Mouse (Mus musculus) liver, adult 2 months (tissue): ENCODE results near the gene Phlda2. TPM values are rescaled to one million over a fixed set of nuclear protein-coding genes. Genes with fewer than 3 reads are reported as not detected.

Source experiments
- DNase-seq: peaks from one replicate; pipeline ENCODE4 v3.0.0-alpha.2; 2011; ENCODE audit warnings: low read depth, low spot score; ENCODE audit errors: extremely low read depth
- H3K27ac ChIP-seq: fragments of 200-500 bp; replicated peaks from 2 replicates; pipeline ENCODE4 v1.5.1; 2012; ENCODE audit warnings: low read depth, mild to moderate bottlenecking, control low read depth, inconsistent platforms, low read length; ENCODE audit not compliant: insufficient read depth
- H3K27me3 ChIP-seq: fragments of 200-500 bp; 2 replicates; pipeline ENCODE4 v1.6.1; 2012; ENCODE audit warnings: mild to moderate bottlenecking, moderate library complexity, low read length, inconsistent platforms; ENCODE audit not compliant: control insufficient read depth, insufficient read depth
- H3K36me3 ChIP-seq: fragments of 200-500 bp; 2 replicates; pipeline ENCODE4 v1.6.1; 2012; ENCODE audit warnings: low read length, inconsistent platforms; ENCODE audit not compliant: control insufficient read depth, insufficient read depth
- H3K4me1 ChIP-seq: fragments of 200-500 bp; 2 replicates; pipeline ENCODE4 v1.6.1; 2011; ENCODE audit warnings: low read length; ENCODE audit not compliant: control insufficient read depth, insufficient read depth
- H3K4me3 ChIP-seq: fragments of 200-500 bp; 2 replicates; pipeline ENCODE4 v1.5.1; 2011; ENCODE audit warnings: low read depth, mild to moderate bottlenecking, control low read depth, low read length, moderate library complexity; ENCODE audit not compliant: insufficient read depth
- H3K79me2 ChIP-seq: fragments of 200-500 bp; 2 replicates; pipeline ENCODE4 v1.6.1; 2012; ENCODE audit warnings: inconsistent platforms, mild to moderate bottlenecking, low read length, moderate library complexity; ENCODE audit not compliant: control insufficient read depth, insufficient read depth
- H3K9ac ChIP-seq: fragments of 200-500 bp; 2 replicates; pipeline ENCODE4 v1.6.1; 2012; ENCODE audit warnings: low read depth, mild to moderate bottlenecking, control low read depth, inconsistent platforms, low read length
- CTCF ChIP-seq: fragments of 200-500 bp; IDR thresholded peaks from 2 replicates; pipeline ENCODE4 v1.5.1; 2011; ENCODE audit warnings: low read depth, low read length, control low read depth
- POLR2A ChIP-seq: fragments of 200-500 bp; IDR thresholded peaks from 2 replicates; pipeline ENCODE4 v1.6.1; 2011; ENCODE audit warnings: low read length, control low read depth; ENCODE audit not compliant: insufficient read depth; ENCODE audit errors: extremely low read depth
- WGBS: fragments of 180-500 bp; shearing (Covaris S2); methylation state at CpG from one replicate; pipeline ENCODE4 v1.1.7; 2018; 5-methylcytosine and 5-hydroxymethylcytosine counted together
- polyA plus RNA-seq: library from polyadenylated mRNA; depleted of rRNA; stranded (reverse); fragments of >200 nt; gene quantifications from 2 replicates; pipeline ENCODE4 v1.2.3, GENCODE M21; 2012
- total RNA-seq: library from RNA; depleted of rRNA; stranded (reverse); fragments of >200 nt; gene quantifications from 2 replicates; pipeline ENCODE4 v1.2.3, GENCODE M21; 2014

The Phlda2 gene
- total and polyA plus RNA-seq, 2 experiments, result 0.28 to 0.40 TPM

- DNase-seq, result peak; percentile 86
- Histone ChIP-seq H3K36me3 (no peaks in the 10 kb centered on the region), H3K27ac (peak overlapping the region; percentile 73), H3K27me3 (no peaks in the 10 kb centered on the region), H3K4me1 (peaks cover 30% of the 10 kb centered on the region), H3K79me2 (no peaks in the 10 kb centered on the region), H3K4me3 (peak overlapping the region; percentile 37; the same call in 1 of the 2 replicates), H3K9ac (peak overlapping the region; percentile 23; the same call in 1 of the 2 replicates)
- no peak for TF ChIP-seq POLR2A
- no peak for TF ChIP-seq CTCF
- WGBS, result 18% methylated on average over 11 of the region's 11 CpGs
Measured at GRCm38 (mm10) chr7:143475876-143476275, 27.1 kb downstream of the Phlda2 start.

DNA sequence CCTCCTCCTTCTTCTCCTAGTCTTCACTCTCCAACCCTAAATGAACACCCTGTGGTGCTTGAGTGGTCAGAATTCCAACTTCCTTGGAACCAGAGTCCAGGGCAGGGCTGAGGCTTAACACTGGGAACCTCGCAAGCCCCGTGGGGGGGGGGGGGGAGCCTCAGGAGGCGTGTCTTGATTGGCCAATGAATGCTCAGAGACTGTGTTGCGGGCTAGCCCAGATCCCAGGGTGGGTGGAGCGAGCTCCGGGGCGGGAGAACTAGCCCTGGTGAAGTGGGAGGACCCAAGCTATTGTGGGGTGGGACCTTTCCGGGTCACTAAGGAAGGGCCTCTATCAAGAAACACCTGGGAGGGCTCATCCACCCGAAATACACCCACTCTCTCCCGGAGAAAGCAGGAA, 28.1 kb downstream of the Phlda2 start:
- no peaks in the 10 kb centered on the region for H3K27me3 ChIP-seq
- peak overlapping the region; percentile 57; the same call in 1 of the 2 replicates for H3K9ac ChIP-seq
- peak overlapping the region; percentile 79 for H3K27ac ChIP-seq
- H3K79me2 ChIP-seq, result no peaks in the 10 kb centered on the region
- H3K36me3 ChIP-seq, result no peaks in the 10 kb centered on the region
- peak overlapping the region; percentile 58; the same call in 1 of the 2 replicates for H3K4me3 ChIP-seq
- 10% methylated on average over 10 of the region's 10 CpGs for WGBS
- TF ChIP-seq CTCF, result no peak
- no peak for TF ChIP-seq POLR2A
- peaks cover 30% of the 10 kb centered on the region for H3K4me1 ChIP-seq
- DNase-seq, result peak; percentile 87

GRCm38 (mm10) chr7:143473347-143474101, 29.4 kb downstream of the Phlda2 start, which contains the start of gene Slc22a18:
Gene Slc22a18 (plus strand): TSS chr7:143473736.
- WGBS, result 8% methylated on average over 4 of the region's 4 CpGs
- Histone ChIP-seq H3K27ac (peak within 1 kb of the TSS; percentile 79), H3K4me3 (peak within 1 kb of the TSS; percentile 53), H3K27me3 (no peaks in the 10 kb centered on the region), H3K4me1 (peaks cover 30% of the 10 kb centered on the region), H3K9ac (peak within 1 kb of the TSS; percentile 57), H3K36me3 (no peaks in the 10 kb centered on the region), H3K79me2 (no peaks in the 10 kb centered on the region)
- DNase-seq, result peak; percentile 89
- TF ChIP-seq POLR2A, result peak; percentile 45; the same call in 1 of the 2 replicates
- TF ChIP-seq CTCF, result no peak

DNA sequence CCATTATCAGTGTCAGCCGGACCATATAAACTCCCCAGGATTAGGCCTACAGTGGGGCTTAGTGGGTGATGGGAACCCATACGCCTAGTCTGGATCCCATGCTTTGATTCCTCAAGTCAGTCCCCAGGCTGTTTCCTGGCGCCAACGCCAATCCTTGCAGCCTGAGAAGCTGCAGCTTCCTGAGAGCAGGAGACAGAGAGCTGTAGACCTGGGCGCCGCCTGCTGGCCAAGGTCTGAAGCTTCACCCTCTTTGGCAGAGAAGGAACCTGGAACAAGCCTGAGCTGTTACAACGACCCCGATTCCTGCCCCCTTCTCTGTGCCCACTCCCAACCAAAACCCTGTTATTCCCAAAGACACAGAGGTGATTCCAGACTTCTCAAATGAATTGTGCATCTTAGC, 33.0 kb downstream of the Phlda2 start:
- Histone ChIP-seq H3K4me3 (no peak overlapping the region), H3K79me2 (no peaks in the 10 kb centered on the region), H3K27ac (no peak overlapping the region), H3K4me1 (peaks cover 11% of the 10 kb centered on the region), H3K9ac (no peak overlapping the region), H3K36me3 (no peaks in the 10 kb centered on the region), H3K27me3 (0 out of 2 replicates have a peak, but pooled peaks cover under 1% of the 10 kb centered on the region)
- WGBS, result 19% methylated on average over 8 of the region's 8 CpGs
- TF ChIP-seq CTCF (peak; percentile 92), POLR2A (no peak)
- DNase-seq, result peak; percentile 29

GRCm38 (mm10) chr7:143467714-143468113, 35.2 kb downstream of the Phlda2 start:
- no peak overlapping the region for H3K9ac ChIP-seq
- H3K4me1 ChIP-seq, result no peaks in the 10 kb centered on the region
- no peak for DNase-seq
- no peak for TF ChIP-seq POLR2A
- 63% methylated on average over 6 of the region's 6 CpGs for WGBS
- H3K27me3 ChIP-seq, result 0 out of 2 replicates have a peak, but pooled peaks cover 5% of the 10 kb centered on the region
- H3K79me2 ChIP-seq, result no peaks in the 10 kb centered on the region
- no peak overlapping the region for H3K27ac ChIP-seq
- no peak overlapping the region for H3K4me3 ChIP-seq
- no peaks in the 10 kb centered on the region for H3K36me3 ChIP-seq
